Mouse (Mus musculus): Measurements from ENCODE around the gene Prdx6. TPM values are rescaled to one million over a fixed set of nuclear protein-coding genes. Genes with fewer than 3 reads are reported as not detected.
"Not testable (repeated sequence)": the region's sequence is repeated elsewhere in the genome, so short reads cannot be mapped to it uniquely, and the experiment has no call there.

The Prdx6 gene
- total RNA-seq, 1 experiment from 2014 or later: 414 TPM

DNA sequence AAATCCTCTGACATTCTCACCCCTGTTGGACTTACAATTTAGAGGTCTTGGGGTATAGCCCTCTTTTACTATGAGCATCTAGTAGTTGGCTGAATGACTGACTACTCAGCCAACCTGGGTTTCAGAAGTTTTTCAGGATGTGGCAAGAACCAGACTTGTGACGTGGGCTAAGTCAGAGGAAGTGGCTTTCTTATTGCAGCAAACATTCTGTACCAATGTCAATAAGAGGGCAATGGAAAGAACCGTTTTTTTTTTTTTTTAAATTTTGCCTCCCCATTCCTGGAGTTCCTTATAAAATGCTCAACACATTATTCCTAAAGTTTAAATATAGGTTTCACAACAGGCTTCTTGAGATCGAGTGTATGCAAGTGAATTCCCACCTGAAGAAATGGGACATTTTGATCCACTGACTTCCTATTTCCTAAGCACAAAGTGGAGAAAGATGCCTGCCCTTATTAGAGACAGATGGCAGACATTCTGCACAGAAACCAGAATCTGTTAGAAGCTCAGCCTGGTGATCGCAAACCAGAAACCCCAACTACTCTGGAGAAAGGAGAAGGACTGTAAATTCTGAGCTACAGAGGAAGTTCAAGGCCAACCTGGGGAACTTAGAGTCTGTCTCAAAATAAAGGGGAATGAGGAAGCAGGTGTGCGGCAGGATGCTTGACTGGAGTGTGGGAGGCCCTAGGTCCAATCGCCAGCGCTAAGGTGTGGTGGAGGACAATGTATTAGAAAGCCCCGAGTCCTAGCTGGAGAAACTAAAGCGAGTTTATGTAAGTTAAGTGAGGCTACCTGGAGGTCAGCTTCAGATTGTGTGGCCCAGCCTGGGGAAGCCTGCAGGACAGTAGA lies 622 bp upstream of the Prdx6 start:
- peak; percentile 39 for DNase-seq

DNA sequence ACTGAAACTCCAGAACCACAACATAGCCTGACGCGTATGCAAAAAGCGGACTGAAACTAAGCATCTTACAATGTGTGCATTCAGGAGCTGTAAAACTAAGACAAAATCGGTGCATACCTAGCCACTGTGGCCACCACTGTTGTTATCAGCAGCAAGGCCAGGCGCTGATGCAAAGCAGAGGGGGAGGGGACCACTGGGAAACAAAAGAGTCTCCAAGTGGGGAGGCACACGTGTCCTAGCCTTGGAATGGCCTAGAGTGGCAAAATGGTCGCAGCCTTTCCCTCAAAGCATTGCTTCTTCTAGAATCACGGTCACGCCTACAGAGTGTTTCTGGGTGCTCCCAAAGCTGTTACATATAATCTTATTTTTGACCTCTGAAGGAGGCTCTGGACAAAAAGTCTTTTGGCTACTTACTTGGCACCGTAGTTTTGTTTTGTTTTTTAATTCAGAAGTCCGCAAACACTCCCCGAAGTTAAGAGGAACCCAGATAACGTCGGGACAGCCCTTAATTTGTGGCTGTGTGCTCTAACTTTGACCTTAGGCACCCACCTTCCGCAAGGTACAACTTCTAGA lies 902 bp downstream of the Prdx6 start:
- DNase-seq: peak; percentile 85

GRCm38 (mm10) chr1:161249442-161249841 lies 1.6 kb downstream of the Prdx6 start:
- DNase-seq: no peak

- no peak for DNase-seq
These were observed 2.3 kb downstream of the Prdx6 start for GRCm38 (mm10) chr1:161248685-161249084.

- DNase-seq: peak; percentile 74
These were observed 3.1 kb downstream of the Prdx6 start for GRCm38 (mm10) chr1:161247643-161248580.

GRCm38 (mm10) chr1:161247176-161247575 lies 3.8 kb downstream of the Prdx6 start:
- DNase-seq: no peak

DNA sequence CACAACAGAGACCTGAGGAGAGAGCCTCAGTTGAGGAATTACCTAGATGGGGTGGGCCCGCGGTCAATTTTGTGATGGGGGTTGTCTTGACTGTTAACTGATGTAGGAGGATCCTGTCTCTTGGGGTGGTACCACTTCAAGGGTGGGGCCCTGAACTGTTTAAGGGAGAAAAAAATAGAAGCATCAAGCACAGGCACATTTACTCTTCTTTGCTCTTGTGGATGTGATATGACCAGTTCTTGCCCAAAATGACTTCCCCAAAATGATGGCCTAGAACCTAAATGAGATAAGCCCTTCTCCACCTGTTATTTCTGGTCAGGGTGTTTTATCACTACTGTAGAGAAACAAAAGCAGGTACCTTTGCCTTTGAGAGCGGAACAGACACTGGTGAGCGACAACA lies 13.3 kb downstream of the Prdx6 start:
- no peak for DNase-seq

DNA sequence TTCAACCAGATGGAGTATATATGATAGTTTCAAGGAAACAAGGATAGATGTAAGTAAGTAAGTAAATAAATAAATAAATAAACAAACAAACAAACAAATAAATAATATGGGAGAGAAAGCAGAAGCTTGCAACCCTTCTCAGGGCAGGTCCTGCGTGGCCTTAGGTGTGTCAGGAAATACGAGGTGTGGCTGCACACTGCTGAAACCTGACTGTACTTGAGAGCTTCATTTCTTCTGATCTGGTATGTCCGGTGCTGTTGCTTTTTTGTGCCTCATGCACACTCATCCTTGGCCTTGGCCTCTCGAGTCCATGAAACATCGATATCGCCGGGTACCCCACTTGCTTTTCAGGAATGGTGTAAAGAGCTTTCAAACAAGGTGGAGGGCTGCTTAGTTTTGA lies 13.7 kb downstream of the Prdx6 start:
- DNase-seq: no peak

- DNase-seq: no peak
These were observed 17.7 kb downstream of the Prdx6 start for GRCm38 (mm10) chr1:161233226-161233839.

DNA sequence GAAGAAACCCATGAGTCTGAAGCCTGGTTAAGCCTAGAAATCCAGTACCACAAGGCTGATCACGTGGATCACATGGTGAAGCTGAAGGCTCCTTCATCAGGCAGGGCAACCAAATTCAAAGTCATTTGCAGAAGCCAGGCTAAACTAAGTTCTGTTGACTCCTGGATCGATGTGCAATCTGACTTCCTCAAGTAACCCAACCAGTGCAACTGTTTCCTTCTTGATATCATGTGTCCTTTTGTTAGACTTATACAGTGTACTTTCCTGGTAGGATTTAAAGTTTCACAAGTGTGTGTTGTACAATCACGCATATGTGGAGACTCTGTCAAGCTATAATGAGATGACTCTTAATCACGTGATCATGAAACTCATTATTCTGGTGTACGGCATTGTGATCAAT lies 18.8 kb downstream of the Prdx6 start:
- no peak for DNase-seq

GRCm38 (mm10) chr1:161224837-161225236 lies 26.2 kb downstream of the Prdx6 start:
- DNase-seq: peak; percentile 48

GRCm38 (mm10) chr1:161219816-161220215 lies 31.2 kb downstream of the Prdx6 start:
- DNase-seq: no peak

DNA sequence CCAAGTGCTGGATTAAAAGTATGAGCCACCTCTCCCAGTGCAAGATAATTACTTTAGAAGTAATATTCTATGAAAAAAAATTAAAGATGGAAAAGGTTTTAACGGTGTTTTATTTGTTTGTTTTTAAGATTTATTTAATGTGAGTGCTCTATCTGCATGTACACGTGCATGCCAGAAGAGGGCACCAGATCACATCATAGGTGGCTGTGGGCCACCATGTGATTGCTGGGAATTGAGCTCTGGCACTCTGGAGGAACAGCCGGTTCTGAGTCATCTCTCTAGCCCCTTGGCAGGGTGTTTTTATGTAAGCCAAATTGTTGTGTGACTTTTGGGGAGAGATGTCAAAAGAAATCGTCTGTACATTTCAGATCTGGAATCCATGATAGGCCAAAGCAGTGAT lies 36.6 kb downstream of the Prdx6 start:
- DNase-seq: peak; percentile 57

GRCm38 (mm10) chr1:161199856-161200255 lies 51.2 kb downstream of the Prdx6 start:
- no peak for DNase-seq

GRCm38 (mm10) chr1:161196364-161196763 lies 54.7 kb downstream of the Prdx6 start:
- DNase-seq: not testable (repeated sequence)

DNA sequence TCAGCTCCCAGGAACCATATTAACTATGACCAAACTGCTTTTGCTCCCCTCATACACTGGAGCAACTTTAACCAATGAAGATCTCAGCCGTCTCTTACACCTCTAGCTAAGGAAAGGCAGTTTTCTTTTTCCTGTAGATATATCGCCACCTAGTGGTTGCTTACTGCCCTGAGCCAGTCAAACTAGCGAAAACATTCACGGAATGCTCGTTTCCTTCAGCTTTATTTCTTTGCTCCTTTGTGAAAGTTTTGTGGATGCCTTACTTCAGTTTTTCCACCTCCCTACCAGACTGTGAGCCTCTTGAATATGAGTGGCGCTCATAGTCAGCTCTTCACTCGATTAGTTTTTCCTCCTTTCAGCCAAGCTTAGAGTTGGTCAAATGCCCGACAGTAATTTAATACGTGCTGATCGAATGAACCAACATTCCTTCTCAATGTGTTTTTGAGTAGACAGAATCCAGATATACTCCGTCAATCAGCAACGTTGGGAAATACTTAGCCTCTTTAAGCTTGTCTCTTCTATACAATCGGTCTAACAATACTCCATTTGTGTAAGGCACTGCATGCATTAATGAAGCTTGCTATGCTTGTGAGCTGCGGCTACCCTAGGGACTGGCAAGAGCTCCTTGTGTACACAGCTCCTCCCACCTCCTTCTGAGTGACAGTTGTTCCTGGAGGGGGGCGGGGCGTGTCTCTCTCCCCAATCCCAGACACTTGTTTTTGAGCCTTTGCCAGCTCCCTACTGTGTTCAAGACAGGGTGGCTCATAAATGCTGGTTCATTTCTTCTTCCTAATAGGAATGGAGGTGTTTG lies 55.3 kb downstream of the Prdx6 start:
- DNase-seq: peak; percentile 89

- DNase-seq: no peak
These were observed 60.6 kb downstream of the Prdx6 start for GRCm38 (mm10) chr1:161190253-161190910.
